Mouse (Mus musculus) frontal cortex, postnatal 10 days (tissue): ENCODE measurements around the gene Krt1.

Experiments
- DNase-seq, 2 experiments: peaks; one replicate each; pipeline ENCODE4 v3.0.0; 2022; ENCODE audit warnings: low spot score in 2 of 2, mixed read lengths in 1 of 2

Krt1 gene

GRCm38 (mm10) chr15:101803052-101803822 is 47.4 kb downstream of the Krt1 start:
- peak in 1 of 2 experiments; percentile 38 for DNase-seq

GRCm38 (mm10) chr15:101802296-101802835 is 48.2 kb downstream of the Krt1 start, which contains the start of gene Krt73:
Krt73 (minus strand) TSS chr15:101802346.
- no peak for DNase-seq
